Mouse (Mus musculus) mesoderm, embryonic 11.5 days (tissue): ENCODE measurements at regions not wholly inside any gene's neighbourhood (a gene's known extent, or its start where the extent isn't known, plus 50 kb on each side); places are given as distances from the start of the nearest gene placed in this dataset.

Source experiments
- DNase-seq: peaks from one replicate; pipeline ENCODE4 v3.0.0-alpha.2; 2012; ENCODE audit warnings: low read depth, low spot score

DNA sequence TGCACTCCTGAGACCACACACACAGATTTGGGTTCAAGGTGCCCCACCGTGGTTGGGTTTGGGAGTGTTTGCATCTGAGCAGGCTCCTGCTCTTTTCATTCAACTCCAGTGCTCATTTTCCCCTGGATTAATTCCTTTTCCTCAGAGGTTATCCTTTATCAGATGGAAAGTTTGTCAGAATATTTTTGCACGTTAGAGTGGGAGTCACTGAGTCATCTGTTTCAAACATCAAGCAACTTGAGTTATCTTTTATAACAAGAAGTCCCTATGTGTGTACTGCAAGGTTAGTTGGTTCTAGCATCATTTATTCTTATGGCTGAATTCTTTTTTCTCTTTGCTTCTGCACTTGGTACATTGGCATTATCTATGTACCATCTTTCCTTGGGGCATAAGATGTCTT lies 142.8 kb upstream of the Cxcr4 start:
- DNase-seq: no peak

DNA sequence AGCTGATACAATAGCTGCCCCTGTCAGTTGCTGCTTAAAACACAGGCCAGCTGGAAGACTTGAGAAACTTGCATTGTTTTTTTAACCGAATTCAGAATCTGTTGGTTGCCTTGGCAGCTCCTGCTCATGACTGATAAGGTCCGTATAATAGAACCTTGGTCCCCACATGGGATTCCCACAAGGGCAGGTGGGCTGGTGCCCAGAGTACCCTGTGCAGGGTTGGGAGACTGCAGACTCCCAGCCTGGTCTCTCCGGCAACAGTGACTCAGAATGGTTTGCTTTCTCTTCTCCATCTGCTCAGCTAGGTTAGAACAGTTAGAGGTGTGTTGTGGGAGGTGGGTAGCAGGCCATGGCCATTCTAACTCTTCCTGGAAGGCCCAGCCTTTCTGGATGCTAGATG lies 139.4 kb upstream of the Cxcr4 start:
- DNase-seq: no peak

DNA sequence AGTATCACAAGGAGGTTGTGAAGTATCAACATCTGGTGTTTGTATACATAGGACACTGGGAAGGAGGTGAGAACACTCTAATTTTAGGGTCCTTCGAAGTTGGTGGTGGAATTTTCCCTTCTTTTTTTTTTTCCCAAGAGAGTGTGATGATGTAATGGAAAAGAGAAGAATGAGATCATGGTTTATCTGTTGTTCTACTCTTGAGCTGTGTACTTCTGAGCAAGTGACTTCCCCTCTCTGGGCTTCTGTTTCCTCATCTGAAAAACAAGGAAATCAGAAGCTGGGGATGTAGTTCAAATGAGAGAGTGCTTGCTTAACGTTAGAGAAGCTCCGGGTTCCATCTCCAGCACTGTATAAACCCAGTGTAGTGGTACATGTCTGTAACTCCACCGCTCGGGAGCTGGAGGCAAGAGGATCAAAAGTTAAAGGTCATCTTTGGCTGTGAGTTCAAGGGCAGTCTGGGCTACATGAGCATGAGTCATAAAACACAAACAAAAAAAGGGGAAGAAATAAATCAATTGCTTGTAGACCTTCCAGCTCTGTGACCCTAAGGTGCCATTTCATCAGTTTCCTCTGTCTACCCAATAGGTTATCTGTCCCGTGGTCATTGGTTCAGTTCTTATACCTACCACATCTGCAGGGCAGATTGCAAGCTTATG lies 132.5 kb upstream of the Cxcr4 start:
- DNase-seq: no peak

DNA sequence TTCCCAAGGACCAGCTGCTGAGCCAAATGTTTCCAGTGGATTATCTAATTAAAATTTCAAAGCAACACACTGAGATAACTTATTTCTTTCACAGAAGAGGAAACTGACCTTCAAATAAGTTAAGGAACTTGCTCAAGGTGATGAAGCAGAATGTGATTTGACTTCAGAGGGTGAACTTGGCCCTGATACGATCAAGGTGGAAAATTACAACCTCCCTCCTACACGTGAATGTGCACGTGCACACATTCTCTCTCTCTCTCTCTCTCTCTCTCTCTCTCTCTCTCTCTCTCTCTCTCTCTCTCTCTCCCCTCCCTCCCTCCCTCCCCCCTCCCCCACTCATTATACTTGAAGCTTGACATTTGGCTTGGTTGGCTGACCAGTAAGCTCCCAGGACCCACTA lies 131.8 kb upstream of the Cxcr4 start:
- DNase-seq: no peak

DNA sequence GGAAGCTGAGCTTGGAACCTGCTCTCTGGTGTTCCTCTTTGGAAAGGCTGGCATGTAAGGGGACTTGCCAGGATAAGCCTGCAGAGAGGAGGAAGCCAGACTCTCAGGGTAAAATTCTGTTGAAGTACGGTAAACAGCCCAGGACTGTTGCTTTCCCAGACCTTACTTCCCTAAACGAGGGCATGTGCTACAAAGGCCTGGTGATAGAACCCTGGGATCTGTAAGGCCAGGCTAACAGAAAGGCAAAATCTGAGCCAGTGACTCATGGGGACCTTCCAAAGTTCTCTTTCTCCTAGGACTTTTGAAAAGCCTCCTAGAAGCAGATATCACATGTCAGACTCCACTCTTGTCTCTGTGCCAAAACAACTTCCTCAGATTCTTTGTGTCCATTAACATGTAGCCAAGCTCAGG lies 130.0 kb upstream of the Cxcr4 start:
- no peak for DNase-seq

DNA sequence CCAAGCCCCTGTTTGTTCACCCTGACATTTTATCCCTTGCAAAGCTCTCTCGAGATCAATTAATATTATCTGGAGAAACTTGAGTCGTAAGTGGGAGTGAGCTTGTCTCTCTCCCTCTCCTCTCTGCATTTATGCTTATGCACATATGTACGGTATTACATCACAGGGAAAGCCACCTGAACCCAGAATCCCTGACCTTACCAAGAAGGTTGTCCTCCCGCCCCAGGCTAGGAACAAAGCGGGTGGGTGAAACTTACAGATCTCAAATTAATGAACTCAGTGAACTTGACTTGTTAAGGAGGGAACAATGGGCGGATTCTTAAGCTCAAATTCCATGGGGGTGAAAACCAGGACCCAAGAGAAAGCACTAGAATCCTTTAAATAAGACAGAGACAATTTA lies 122.8 kb upstream of the Cxcr4 start:
- DNase-seq: peak; percentile 12

DNA sequence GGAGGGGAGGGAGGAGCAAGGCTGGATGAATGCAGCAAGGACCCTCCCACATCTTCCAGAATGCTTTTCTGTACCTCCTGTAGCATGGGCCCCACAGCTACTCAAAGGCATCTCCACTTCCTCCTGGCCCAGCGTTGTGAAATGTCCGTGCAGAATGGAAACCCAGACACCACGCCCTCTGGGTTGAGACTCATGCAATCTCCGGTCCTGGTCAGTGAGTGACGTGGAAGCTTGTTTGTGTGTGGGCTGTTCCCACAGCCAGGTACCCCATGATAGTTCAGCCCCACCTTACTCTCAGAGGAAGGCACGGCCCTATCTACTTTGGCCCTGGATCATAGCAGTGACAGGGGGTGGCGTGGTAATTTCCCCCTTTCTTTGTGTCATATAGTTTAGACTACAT lies 120.8 kb upstream of the Cxcr4 start:
- DNase-seq: no peak

DNA sequence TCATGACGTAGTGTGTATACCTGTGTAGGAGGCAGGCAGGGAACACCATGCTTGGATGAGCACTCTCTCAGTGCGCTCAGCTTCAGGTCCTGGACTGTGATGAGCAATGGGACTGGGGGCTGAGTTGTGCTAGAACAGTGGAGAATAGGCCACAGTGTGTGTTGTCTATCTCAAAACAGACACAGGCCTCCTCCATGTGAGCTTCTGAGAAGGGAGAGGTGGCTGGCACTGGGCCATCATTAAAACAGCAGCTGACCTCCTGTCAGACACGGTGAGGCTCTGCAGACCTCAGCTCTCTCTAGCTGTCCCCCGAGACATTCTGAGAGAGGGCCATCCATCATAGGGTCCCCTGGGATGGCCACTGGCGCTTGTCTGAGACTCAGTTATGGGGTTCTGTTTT lies 119.0 kb upstream of the Cxcr4 start:
- peak; percentile 53 for DNase-seq

DNA sequence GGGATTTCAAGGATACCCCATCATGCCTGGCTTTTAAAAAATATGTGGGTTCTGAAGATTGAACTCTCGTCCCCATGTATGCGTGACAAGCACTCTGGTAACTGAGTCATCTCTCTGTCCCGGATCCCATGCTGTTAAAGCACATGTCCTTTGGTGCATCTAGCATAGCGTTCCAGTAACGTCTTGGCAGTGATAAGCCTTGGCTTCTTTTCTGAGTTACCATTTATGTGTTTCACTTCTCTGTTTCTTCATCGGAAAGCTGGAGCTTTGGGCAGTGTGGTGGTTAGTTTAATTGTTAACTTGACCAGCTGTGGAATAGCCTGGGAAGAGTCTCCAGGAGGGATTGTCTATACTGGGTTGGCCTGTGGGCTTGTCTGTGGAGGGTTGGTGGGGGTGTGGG lies 115.7 kb upstream of the Cxcr4 start:
- DNase-seq: no peak

DNA sequence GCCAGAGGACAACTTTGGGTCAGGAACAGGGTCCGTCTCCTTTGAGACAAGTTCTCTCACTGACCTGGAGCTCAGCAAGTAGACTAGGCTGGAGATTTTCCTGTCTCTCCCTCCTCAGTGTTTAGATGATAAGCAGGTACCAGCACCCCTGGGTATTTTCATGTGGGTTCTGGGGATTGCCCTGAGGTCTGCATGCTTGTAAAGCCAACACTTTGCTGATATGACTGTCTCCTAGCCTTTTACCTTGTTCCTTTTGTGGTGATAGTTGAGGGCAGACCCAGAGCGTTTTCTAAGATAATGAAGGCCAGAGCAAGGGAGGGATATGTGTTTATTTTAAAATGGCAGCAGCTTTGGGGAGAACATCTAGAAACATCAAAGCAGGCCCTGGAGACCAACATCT lies 114.1 kb upstream of the Cxcr4 start:
- DNase-seq: no peak

DNA sequence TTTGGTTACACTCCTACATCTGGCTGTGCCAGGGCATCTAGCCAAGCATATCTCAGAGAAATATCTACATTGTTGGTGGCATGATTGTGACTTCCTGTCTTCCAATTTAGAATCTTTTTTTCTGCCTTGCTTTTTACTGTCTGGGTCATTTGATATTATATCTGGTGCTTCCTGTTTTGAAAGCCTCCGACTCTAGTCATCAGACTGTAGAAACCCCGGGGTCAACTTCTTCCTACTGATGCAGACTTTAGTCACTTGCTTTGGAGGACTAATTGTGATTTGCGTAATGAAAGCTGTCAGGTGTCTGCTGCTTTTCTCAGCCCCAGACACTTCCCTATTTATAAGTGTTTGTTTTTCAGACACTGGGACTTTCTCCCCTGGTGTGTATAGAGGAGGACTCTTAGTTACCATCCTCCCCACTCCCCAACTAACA lies 113.0 kb upstream of the Cxcr4 start:
- DNase-seq: no peak

DNA sequence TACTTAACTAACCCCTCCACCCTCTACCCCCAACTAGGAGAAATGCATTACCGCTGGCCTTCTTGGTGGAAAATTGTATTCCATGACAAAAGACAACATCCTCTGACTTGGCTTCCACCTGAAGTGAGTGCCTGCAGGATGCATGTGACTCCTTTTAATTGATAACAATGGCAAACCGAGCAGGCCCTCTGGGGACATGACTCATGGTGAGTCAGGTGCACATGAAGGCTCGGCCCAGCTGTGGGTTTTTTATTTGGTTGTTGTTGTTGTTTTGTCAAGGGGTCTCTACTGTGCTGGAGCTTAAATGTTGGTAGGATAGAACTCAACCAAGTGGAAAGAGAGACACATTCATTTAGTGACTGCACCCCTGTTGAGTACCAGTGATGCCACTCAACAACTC lies 109.2 kb upstream of the Cxcr4 start:
- no peak for DNase-seq

DNA sequence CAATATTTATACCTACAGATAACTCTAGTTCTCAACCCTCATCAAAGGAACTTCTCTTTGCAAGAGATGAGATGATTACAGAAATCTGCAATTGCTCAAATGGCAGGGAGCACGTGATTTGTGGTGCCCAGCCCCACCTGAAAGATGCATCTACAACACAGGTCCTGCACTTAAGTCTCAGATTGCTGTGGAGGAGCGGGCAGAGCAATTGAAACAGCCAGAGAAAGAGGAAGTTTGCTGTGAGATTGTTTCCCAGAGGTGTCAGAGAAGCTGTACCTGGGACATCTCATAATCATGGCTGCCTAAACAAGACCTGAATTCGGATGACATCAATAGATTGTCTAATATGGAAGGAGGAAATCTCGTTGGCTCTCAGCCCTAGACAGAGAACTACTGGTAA lies 105.9 kb upstream of the Cxcr4 start:
- no peak for DNase-seq

DNA sequence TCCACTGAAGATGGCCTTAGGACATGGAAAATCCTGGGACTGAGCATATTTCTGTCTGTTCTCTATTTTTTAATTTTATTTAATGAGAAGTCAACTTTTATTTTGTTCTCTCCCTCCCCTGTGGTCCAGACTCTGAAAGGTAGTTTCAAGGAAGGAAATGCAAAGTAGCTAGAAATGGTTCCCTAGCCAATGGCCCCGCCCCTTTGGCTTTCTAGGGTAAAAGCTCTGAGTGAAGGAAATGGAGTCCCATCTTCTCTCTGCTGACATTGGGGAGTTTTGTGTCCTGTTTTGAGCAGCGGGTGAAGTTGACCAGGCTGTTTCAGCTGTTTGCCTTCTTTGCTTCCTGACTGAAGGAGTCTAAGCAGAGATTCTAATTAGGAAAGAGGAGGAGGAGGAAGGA lies 103.8 kb upstream of the Cxcr4 start:
- no peak for DNase-seq

DNA sequence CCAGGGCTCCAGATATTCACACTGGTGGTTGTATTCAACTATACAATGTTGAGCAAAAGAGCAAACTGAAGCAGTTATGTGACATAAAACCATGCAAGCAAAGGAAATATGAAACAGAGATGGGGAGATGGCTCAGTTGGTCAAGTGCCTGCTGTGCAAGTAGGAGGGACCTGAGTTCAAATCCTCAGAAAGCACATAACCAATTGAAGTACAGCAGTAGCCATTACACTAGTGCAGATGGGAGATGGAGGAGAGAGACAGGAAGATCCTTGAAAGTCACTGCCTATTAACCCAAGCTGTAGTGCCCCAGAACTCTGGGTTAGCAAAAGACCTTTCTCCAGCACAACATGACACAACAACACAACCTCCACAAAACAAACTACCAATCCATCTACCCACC lies 100.7 kb upstream of the Cxcr4 start:
- DNase-seq: no peak

DNA sequence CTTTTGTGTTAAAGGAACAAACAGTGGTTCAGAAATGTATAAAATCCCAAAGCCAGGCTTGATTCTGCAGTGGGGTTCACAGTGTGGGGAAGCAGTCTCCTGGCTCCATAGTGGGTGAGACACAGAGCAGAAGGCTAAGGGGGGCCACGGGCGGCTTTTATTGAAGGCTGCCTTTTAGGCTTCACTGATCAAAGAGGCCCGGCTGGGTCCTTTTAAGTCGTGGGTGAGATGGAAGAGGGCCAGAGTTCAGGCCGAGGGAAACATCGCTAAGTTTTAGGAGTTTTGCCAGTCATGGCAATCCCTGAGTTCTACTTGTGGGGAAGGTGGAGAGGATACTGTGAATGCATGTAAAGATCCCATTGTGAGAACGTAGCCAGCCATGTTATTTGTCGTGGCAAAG lies 100.2 kb upstream of the Cxcr4 start:
- DNase-seq: no peak

DNA sequence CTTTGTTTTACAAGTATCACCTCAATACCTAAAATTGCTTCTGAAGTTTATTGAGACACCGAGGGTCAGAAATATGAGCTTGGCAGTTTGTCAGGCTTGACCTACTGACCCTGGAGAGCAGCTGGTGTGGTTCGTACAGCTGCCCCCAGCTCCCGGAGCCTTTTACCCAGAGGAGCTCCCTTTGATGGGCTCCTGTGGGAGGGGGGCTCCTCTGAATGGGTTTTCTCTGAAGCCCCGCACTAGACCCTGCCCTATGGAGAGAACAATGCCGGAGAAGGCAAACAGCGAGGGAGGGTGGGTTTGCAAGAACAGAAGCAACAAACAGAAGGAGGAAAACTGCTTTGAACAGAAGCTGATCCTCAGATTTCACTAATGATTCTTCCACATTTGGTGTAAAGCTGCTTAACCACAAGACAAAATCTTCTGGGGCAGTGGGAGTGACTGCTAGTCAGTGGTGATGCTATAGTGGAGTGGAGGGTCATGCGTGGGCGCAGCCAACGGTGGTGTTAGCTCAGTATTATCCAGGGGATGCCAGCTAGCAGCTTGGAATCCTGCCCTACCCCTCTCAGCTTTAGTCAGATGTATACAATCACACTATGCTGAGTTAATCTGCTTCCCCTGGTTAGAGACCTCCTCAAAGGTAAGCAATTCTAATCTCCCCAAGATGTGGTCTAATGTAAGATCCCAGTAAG lies 95.3 kb upstream of the Cxcr4 start:
- peak; percentile 80 for DNase-seq

DNA sequence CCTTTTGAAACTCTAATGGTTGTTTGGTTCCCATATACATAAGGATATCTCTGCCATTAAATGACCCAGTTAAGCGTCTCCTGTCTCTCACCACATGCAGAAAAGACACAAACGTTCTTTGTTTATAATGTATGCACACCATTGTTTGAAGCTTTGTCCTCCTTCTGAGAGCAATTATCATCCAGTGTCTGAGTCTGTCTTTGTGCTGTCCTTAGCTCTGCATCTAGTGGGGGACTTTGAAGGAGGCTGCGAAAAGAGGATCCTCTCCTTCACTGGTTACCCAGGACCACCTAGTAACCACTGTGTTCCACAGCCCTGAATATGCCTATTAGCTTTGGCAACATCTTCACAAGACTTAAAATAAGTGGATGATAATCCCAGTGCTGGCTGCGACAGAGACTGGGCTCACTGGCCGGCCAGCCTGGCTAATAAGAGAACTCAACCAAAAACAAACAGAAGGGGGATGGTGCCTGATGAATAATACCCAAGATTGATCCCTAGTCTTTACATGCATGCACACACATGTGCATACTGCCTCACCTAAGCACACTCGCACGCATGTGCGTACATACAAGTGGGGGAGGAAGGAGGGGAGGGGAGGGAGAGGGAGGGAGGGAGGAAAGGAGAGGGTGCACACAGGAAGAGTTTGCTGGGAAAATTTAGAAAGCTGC lies 93.5 kb upstream of the Cxcr4 start:
- no peak for DNase-seq

DNA sequence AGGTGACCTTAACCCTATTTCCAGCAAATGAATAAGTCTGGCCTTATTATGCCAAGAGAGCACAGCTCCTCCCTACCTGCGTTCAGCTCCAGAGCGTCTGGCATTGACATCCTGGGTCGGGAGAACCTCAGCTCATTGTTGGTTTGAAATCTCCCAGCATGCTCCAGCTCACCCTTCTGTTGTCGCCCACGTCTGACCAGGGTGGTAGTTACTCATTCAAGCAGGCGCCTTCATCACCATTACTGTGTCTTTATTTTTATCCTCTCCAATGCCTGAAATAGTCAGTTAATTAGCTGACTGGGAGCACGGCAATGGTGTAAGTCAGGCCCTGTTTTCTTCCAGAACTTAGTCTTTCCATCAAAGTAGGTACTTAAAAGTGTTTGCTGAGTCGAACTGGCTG lies 90.8 kb upstream of the Cxcr4 start:
- no peak for DNase-seq

DNA sequence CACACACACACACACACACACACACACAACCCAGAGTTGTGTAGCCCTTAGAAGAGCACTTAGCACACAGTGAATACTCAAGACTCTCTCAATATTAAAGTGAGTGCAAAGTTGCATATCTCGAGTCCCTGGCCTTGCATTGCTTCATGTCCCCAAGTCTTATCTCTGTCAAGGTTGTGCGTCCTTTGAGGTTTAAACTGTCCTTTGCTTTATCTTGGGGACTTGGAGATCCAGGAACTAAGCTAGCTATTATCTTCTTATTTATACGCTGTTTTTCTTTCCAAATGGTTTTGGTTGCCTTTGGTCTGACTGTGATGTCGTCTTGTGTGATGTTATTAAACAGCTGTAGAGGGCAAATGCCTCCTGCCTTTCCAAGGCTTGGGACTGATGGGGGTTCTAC lies 89.2 kb upstream of the Cxcr4 start:
- DNase-seq: no peak

DNA sequence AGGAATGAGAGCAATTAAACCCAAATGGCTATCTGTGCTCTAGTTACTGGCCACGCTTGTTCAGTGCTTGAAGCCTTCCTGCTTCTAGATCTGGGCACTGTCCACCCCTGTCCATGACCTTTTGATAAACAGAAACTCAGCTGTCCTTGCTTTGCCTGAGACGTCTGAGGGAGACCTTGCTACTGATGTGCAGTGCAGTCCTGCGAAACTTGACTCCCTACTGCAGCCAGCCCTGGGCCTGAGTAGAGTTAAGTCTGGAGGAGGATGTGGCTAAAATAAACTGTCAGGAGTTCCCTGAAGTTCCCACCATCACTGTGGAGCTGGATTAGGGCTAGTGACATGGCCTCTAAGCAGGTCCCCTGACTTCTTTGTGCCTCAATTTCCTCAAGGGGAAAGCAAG lies 88.4 kb upstream of the Cxcr4 start:
- DNase-seq: no peak

DNA sequence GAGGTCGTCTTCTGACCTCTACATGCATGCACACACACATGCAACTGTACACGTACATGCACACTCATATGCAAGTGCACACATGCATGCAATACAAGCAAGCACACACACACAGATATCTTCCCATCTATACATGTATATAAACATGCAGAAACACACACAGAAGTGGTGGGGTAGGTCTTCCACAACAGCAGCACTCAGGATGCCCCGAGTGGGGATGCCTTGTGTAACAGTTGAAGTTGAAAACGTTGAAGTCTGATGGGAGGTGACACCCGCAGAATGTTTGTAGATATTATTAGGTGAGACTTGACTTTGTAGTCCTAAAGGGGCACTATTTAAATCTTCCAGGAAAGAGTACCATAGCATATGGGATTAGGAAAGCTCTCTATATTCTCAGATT lies 87.9 kb upstream of the Cxcr4 start:
- DNase-seq: no peak
